Mouse (Mus musculus): ENCODE measurements around the gene Myo3b.

Myo3b gene

DNA sequence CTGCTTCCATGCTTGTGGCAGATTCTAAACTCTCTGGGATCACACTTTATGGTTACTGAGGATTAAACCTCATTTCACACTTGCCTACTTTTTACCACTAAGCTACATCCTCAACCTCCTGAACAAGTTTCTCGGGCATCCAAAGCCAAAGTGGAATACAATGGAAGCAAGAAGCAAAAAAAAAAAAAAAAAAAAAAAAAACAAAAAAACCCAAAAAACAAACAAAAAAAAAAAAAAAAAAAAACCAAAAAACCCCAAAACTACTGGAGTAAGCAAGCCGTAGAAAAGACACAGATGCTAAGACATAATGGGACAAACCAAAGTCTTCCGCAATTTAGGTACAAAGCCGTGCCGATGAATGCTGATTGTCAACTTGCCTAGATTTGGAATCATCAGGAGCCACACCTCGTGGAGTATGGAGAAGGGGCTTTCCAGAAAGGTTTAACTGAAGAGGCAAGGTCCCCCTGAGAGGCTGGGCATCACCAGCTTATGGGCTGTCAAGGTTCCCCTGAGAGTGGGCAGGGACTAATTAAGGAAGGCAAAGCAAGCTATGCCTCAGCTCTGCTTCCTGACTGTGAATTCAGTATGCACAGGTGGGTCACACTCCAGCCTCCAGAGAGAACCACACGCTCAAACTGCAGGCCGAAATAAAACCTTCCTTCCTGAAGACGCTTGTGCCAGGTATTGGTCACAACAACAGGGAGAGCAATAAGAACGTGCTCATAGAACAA is 313.7 kb downstream of the Myo3b start:
- no peak for DNase-seq (ENCODE audit: low spot score)

DNA sequence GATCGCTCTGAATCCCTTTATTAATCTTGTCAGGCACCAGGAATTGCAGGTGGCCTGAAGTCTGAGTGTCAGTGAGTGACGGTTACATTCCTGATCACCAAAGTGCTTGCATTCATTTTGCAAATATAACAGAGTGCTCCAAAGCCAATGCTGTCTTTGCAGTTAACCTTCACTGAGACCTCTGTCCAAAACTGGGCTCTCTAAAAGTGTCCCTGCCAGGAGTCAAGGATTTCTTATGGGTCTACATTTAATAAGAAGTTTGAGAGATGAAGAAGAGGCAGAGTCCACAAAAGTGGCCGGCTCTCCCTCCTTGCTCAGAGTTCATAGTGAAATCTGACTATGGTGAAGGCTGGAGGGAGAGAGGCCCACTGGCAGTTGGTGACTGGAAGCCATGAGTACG is 315.1 kb downstream of the Myo3b start:
- no peak for DNase-seq (ENCODE audit: low spot score)

DNA sequence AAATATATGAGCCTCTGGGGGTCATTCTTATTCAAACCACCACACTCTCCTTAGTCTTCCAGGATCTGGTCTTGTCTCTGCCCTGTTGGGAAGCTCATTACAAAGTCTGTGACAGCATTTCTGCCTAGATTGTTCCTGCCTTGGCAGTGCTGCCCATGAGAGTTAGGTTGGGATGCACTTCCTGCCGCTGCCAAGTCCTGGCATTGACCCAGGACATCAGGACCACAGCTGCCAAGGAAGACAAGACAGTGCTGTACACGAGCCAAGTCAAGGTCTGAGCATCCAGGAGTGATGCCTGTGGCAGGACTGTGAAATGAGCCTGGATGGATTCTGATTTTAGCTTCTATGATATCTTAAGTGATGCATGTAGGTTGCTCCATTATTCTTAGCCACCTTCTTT is 316.1 kb downstream of the Myo3b start:
- DNase-seq (ENCODE audit: low spot score), result no peak

DNA sequence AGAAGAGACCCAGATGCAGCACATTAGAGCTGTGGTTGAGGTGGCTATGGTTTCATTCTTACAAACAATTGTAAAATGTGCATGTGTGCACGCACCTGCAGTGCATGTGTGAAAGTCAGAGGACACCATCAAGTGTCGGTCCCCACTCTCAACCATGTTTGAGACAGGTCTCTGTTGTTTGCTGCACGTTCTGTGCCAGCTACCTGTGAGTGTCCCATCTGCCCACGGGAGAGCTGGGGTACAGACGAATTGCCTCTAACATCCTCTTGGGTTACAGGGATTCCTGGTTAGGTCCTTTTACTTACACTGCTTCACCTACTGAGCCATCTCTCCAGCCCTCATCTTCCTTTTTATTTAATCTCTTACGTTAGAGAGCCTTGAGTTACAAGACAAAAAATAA is 330.5 kb downstream of the Myo3b start:
- no peak for DNase-seq (ENCODE audit: low spot score)

DNA sequence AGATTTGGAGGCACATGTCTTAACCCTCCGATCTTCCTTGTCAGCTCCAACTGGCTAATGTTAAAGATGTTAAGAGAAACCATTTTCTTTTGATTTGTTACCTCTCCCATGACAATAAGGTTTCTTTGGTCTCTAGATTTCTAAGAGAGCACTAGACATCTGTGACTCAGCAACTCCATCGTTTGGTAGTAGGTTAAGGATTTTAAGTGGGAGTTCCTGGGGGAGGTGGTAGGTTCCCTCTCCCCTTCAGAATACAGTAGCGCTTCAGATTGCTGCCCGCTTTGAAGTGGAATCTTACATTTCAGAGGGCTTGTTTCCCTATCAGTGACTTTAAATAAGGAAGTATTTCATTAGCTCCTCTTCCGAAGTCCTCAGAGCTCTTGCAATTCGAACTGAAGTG is 340.4 kb downstream of the Myo3b start:
- DNase-seq (ENCODE audit: low spot score), result peak; percentile 1

DNA sequence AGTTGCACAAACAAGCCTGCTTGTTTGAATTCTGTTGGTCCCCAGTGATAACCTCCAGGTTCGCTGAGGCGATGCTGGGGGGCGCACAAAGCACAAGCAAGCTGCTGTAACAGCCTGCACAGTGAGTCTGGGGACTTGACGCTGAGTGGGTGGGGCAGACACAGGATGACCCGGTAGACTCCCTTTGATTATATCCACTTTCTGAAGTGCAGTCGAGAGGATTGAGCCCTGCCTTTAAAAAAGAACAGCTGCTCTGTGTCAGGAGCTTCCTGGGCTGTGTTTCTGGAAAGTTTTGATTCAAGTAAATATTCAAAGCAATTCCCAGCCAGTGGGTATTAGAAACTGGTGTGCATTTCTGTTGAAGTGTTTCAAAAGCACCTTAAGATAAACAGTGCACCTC is 341.0 kb downstream of the Myo3b start:
- DNase-seq (ENCODE audit: low spot score), result no peak

DNA sequence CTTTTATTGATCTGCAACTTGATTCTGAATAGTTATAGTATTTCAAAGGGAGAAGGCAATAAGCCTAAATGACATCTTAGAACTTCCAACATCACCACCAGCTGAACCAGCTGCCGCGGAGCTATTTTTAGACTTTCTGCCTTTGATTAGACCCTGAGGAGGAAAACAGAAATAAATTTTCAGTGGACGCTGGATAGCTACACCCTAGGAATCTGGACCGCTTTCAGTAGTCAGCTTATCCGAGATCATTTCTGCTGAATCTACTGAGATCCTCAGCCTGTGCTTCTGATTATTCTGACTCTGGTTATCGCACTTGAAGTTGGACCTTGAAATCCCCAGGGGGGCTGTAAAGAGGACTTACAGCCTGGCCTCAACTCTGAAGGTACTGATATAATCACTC is 349.7 kb downstream of the Myo3b start:
- no peak for DNase-seq (ENCODE audit: low spot score)

DNA sequence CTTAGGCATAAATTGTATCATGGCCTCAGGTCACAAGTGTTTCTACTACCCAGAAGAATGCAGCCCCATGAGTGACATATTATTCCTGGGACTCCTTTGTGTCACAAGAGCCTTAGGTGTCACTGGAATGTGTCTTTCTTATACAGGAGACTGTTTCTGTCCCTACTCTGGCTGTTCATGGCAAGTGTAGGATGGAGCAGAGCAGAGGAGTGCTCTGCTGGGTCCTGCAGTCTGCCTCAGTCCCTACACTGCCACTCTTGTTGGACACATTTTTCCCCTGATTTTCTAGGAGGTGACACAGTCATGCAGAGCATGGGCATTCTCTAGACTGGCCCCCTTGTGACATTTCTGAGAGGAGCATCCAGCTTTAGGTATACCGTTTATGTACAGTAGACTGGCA is 350.2 kb downstream of the Myo3b start:
- no peak for DNase-seq (ENCODE audit: low spot score)

DNA sequence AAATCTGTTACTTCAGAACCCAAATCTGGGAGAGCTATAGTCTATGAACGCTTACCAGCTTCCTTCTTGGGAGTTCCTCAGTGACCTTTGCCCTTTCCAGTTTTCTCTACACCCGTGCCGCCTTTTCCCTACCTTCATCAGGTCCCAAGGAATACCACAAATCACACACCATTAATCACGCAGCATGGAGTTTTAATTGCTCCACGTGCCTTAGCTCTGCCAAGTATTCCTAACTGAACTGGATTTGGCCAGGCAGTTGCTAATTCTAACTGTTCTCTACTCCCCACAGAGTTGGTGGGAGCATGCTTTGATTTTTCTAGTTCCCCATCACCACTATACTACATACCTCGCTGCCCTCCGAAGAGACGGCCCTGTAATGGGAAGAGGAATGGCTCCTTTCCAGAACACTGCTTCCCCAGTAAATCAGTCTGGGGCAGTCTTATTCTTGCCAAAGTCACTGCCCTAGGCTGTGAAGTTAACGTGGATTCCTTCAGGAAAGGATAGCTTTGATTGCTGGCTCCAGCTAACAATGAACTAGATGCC is 358.9 kb downstream of the Myo3b start:
- no peak for DNase-seq (ENCODE audit: low spot score)

DNA sequence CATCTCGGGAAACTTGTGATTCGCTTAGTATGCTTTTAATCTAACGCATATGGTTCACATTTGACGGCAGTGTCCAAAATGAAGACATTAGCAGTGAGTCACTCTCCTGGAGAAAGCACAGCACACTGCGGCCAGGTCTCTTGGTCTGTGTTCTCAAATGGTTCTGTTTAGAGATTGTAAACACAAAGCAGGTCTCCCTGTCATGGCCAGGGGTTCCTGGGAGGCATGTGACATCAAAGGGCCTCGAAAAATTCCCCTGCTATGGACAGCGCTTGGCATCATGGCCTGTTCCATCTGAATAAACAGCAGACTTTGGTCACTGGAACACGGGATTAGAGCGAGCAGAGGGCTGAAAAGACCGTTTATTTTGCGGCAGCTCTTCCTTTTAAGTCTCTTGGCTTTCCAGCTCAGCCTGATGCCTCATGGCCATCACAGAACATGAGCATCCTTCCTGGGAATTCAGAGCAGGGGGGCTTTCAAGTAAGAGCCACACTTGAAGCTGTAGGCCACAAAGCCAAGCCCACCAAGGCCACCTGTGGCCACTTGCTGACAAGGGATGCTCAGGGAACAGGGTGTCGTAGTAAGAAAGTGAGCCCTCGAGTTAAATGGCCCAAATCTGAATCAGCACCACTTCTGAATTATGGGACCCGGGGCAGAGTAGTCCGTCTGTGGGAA is 360.7 kb downstream of the Myo3b start:
- DNase-seq (ENCODE audit: low spot score), result no peak

DNA sequence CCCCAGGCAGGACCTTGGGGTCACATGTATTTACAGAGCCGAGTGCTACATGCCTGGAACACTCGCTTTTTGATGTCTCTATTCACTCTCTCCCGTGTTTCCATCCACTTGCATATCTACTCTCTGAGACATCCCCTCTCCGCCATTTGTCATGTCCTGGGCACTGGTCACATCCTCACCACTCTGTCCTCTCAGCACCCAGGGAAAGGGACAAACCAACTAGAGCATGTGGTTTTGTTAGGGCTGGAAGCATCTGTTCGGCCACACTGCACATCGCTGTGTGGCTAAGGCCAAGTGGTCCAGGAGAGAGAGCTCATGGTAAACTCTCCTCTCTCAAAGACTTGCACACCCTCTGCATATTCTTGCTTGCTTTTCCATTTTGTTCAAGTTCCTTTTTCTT is 361.4 kb downstream of the Myo3b start:
- DNase-seq (ENCODE audit: low spot score), result no peak

DNA sequence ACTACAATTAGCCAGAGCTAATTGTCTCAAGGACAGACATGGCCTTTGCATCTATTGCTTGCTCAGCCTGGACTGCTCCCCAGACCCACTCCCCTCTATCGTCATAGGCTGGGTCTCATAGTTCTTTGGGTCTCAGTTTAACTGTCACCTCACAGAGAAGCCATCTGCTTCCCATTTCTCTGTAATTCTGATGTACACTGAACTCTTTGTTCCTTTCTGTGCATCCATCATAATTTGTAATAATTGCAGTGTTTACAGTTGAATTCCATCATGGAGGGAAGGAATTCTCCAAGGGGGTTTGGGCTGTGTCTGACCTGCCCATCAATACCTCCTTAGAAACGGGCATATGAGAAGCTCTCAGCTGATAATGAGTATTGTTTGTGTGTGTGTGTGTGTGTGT is 365.4 kb downstream of the Myo3b start:
- no peak for DNase-seq (ENCODE audit: low spot score)

DNA sequence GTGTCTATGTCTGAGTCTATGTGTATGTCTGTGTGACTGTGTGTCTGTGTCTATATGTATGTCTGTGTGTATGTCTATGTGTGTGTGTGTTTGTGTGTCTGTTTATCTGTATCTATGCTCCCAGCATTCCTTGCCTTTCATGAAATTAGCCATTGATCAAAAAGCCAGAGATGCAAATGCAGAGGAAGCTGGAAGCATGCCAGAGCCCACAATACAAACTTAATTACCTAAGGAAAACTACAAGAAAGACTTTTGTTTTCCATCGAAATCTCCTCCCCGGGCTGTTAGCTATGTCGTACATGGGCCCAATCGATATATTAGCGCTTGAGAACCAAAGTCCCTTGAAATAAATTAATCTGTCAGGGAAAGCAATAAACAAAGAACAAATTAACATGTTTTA is 367.9 kb downstream of the Myo3b start:
- no peak for DNase-seq (ENCODE audit: low spot score)

DNA sequence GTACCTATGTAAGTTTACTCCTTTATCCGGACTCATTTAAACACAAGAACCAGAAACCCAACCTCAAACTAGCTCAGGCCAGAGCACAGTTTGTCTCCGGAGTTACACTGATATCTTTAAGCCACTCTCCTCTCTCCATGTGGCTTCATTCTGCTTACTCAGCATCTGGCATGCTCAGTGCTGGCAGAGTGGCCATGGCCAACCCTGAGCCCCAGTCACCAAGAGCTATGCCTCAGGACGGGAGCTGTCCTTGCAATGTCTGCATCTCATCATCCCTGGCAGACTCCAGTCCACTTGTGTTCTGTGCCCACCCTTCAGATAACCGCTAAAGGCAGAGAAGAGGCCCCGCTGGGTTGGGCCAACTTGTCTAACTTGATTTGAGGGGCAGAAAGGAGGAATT is 368.8 kb downstream of the Myo3b start:
- no peak for DNase-seq (ENCODE audit: low spot score)

DNA sequence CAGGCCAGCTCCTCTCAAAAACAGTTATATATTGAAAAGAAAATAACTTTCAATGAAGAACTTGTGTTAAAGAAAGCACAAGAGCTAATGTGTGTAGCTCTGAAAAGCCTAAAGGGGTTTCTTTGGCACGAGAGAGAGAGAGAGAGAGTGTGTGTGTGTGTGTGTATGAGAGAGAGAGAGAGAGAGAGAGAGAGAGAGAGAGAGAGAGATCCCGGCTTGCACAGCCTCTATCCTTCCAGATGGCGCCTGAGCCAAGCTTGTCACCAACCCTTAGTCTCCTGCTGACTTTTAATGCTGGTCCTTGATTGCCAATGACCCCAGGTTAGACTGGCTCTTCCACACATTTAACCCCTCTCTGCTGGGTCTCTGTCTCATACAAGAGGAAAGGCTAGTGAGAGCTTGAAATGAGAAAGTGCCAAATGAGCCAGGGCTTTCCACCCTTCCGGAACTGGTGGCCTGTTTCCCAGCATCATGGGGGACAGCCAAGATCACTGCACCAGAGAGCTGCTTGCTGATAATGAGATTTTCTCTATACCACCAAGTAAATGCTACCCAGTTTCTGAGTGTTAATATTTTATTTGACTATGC is 371.5 kb downstream of the Myo3b start:
- DNase-seq (ENCODE audit: low spot score), result no peak

DNA sequence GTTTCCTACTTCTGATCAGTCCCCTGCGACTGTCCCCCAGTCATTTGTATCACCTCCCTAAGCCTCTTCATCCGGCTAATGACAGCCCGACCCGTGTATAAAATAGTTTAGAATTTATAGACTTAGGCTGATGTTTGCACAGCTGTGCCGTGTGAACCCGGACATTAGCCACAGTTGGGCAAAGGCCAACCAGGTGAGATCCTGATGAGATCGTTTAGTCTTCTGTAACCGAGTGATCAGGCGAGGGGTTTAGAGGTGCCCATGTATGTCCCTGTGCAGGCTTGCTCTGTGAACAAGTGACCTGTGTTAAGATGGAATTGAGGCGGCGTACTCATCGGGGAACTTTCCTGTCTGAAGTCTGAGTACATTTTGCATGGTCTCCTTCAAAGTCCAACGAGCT is 373.4 kb downstream of the Myo3b start:
- no peak for DNase-seq (ENCODE audit: low spot score)

DNA sequence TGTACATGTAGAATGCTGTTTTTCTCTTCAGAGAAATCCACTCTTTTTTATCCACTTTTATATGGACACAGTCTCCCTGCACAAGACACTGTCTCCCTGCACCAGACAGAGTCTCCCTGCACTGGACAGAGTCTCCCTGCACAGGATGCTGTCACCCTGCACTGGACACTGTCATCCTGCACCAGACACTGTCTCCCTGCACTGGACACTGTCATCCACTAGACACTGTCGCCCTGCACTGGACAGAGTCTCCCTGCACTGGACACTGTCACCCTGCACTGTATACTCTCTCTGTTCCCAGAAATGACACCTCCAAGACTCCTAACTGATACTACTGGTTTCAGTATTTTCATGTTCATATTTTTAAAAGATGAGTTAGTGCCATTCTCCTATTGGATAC is 375.5 kb downstream of the Myo3b start:
- no peak for DNase-seq (ENCODE audit: low spot score)

DNA sequence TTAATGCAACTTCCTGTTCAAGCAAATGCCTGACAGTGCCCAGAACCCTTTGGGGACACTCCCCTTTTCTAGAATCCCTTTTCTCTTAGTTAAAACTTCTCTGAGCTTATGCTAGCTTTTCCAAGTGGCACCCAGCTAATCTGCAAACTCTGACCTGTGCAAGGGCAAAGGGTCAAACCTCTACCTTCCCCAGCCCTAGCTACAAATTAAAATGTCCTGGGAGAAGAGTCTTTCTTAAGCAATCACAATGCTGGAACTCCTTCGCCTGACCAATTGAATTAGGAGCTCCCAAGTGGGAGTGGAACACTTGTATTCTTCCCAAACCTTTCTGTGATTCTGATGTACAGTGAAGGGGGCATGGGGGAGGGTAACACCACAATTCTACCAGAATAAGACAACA is 376.6 kb downstream of the Myo3b start:
- DNase-seq (ENCODE audit: low spot score), result no peak

DNA sequence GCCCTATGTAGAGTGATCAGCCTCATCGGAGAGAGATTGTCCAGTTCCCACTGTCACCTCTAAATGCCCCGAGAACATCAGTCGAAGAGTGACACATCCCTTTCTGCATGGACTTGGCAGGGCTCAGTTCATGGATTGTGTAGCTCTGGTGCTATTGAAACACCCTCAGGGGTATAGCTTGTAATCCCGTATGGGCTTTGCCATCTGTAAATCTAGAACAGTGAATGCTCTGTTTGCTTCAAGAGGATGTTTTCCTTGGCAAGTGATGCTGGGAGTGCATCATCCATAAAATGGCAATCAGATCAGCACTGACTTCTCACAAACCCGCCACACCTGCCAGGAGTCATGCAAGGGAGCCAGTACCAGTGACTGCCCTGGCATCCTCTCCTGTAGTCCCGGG is 380.4 kb downstream of the Myo3b start:
- DNase-seq (ENCODE audit: low spot score), result no peak

DNA sequence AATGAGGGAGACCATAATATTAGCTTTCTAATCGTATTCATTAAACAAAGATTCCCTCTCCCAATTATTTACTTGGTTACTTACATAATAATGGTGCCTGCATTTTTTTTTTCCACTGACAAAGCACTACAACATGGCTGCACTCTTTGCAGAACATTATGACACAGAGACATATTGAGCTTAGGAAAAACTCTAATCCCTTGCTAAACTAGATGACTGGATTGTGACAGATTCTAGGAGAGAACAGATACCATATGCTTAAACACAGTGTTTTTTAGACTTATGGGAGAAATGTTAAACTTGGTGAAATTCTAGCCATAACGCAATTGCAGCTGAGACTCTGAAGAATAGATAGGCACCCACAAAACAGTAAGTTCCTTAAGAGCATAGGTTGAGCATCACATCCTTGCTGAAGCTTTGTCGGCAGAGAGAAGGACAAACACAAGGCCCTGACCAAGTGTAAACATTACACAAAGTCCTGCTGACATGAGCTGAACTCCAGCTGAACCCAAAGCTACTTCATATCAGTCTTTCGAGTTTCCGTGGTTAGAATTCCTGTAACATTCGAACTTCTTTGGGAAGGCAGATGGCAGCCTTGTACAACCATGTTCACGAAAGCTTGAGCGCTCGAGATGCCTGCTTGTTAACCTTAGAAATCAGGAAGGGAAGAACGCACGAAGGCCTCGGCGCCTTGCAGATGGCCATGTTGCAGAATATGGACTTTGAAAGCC is 382.4 kb downstream of the Myo3b start:
- no peak for DNase-seq (ENCODE audit: low spot score)

DNA sequence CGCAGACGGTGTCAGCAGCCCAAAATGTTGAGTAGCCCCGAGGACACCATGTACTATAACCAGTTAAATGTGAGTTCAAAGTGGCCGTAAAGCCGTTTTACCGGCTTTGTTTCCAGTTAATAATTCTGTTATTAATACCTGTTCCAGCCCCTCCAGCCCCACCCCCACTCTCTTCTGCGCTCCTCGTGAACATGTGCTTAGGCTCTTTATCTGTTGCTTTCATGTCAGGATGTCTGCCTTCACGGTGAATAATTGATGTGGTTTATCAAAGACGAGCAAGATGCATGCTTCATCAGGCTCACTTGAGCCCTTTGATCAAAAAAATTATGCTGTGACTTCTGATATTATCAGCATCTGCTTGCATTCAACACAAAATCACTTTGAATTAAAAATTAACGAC is 386.7 kb downstream of the Myo3b start:
- DNase-seq (ENCODE audit: low spot score), result no peak

DNA sequence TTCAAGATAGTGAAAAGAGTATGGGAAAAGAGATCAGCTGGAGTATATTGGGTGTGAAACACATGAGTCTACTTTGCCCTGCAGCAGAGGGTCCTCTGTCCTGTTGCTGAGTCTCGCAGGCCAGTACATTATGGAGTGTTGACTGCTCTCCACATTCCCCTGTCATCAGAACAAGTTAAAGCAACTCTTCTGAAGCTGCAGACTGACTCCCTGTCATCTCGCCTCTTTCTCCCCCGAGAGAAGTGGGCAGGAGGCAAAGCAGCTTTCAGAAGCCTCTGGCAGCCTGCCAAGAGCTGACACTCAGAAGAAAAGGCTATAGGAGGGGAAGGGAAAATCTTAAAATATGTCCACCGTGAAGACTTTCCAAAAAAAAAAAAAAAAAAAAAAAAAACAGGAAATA is 404.1 kb downstream of the Myo3b start:
- DNase-seq (ENCODE audit: low spot score), result no peak

DNA sequence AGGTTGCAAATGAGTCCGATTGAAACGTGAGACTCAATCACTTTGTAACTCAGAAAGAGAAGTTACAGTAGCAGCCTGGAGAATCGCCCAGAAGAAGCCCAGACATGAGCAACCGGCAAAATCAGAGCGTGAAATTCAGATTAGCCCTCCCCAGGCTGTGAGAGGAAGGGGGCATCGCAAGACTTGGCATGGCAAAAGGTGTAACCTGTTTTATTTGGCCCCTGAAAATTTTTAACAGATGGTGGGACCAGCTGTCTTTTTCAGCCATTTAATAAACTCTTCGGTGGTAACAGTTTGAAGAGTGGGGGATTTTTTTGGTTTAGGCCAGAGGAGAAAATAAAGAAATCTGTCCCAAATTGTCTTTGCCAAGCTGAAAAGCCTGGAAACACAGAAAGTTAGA is 405.2 kb downstream of the Myo3b start:
- no peak for DNase-seq (ENCODE audit: low spot score)
